Mouse (Mus musculus) heart, postnatal 0 days (tissue): ENCODE results near the gene Kctd14. TPM values are rescaled to one million over a fixed set of nuclear protein-coding genes. Genes with fewer than 3 reads are reported as not detected.
"Not testable (repeated sequence)": the region's sequence is repeated elsewhere in the genome, so short reads cannot be mapped to it uniquely, and the experiment has no call there.

Experiments used
- ATAC-seq: fragments of 200-750 bp; cut with Nextera tagmentation; 2 replicates; pipeline ENCODE4 v1.8.0; 2017; ENCODE audit warnings: low read depth, moderate number of reproducible peaks, moderate library complexity; ENCODE audit not compliant: insufficient read depth
- DNase-seq: peaks from one replicate; pipeline ENCODE4 v3.0.0-alpha.2; 2016; ENCODE audit warnings: low spot score
- H3K27ac ChIP-seq: fragments of 300-500 bp; sonication (generic); 2 replicates; pipeline ENCODE4 v1.5.1; 2014; ENCODE audit warnings: low read depth, mild to moderate bottlenecking
- H3K27me3 ChIP-seq: fragments of 300-500 bp; sonication (generic); 2 replicates; pipeline ENCODE4 v1.6.1; 2014; ENCODE audit warnings: low read length, mixed read lengths; ENCODE audit not compliant: control insufficient read depth, insufficient read depth
- H3K36me3 ChIP-seq: fragments of 300-500 bp; sonication (generic); replicated peaks from 2 replicates; pipeline ENCODE4 v1.6.1; 2014; ENCODE audit warnings: low read length, mixed read lengths; ENCODE audit not compliant: control insufficient read depth, insufficient read depth
- H3K4me1 ChIP-seq: fragments of 300-500 bp; sonication (generic); 2 replicates; pipeline ENCODE4 v1.6.1; 2014; ENCODE audit warnings: antibody characterized with exemption; ENCODE audit not compliant: control insufficient read depth, insufficient read depth
- H3K4me2 ChIP-seq: fragments of 300-500 bp; sonication (generic); 2 replicates; pipeline ENCODE4 v1.6.1; 2014; ENCODE audit warnings: low read depth, mild to moderate bottlenecking, low read length, moderate library complexity
- H3K4me3 ChIP-seq: fragments of 300-500 bp; sonication (generic); 2 replicates; pipeline ENCODE4 v1.5.1; 2014; ENCODE audit warnings: low read depth, low read length
- H3K9ac ChIP-seq: fragments of 300-500 bp; sonication (generic); replicated peaks from 2 replicates; pipeline ENCODE4 v1.6.1; 2014; ENCODE audit warnings: low read depth, low read length, mixed read lengths
- H3K9me3 ChIP-seq: fragments of 300-500 bp; sonication (generic); replicated peaks from 2 replicates; pipeline ENCODE4 v1.6.1; 2016; ENCODE audit warnings: low read length; ENCODE audit not compliant: control insufficient read depth
- CTCF ChIP-seq: IDR thresholded peaks from 2 replicates; pipeline ENCODE4 v1.5.1; 2016; ENCODE audit warnings: antibody characterized with exemption, control low read depth, low read depth
- EP300 ChIP-seq: IDR thresholded peaks from 2 replicates; pipeline ENCODE4 v1.6.1; 2016; ENCODE audit warnings: antibody characterized with exemption, low read depth
- WGBS: fragments of 180-500 bp; shearing (Covaris S2); extraction: QIAGEN DNeasy Blood & Tissue Kit; methylation state at CpG from one replicate; pipeline ENCODE4 v1.1.7; 2014; 5-methylcytosine and 5-hydroxymethylcytosine counted together
- polyA plus RNA-seq: library from polyadenylated mRNA; unstranded; fragments of >200 nt; fragmentation: Nextera tagmentation; extraction: Ambion mirVana; gene quantifications from 2 replicates; pipeline ENCODE4 v1.2.1, GENCODE M21; 2015
- total RNA-seq: library from RNA; depleted of rRNA; stranded (reverse); fragments of >200 nt; gene quantifications from 2 replicates; pipeline ENCODE4 v1.2.3, GENCODE M21; 2014; ENCODE audit warnings: low replicate concordance; rRNA removed

Kctd14 gene
- total RNA-seq (not detected in 2 replicates), polyA plus RNA-seq (0.34 and 0.62 TPM in 2 replicates)

- WGBS = 45% methylated on average over 2 of the region's 2 CpGs
- not testable (repeated sequence) for H3K27me3 ChIP-seq, H3K4me2 ChIP-seq, H3K4me3 ChIP-seq, H3K9ac ChIP-seq, H3K27ac ChIP-seq, H3K9me3 ChIP-seq, H3K36me3 ChIP-seq, DNase-seq, ATAC-seq
- peaks cover 15% of the 10 kb centered on the region for H3K4me1 ChIP-seq
These were observed at the start of gene Kctd14 for GRCm38 (mm10) chr7:97451023-97451422. Gene Kctd14 (plus strand): TSS chr7:97451323.

GRCm38 (mm10) chr7:97407145-97407544 lies 44.0 kb upstream of the Kctd14 start:
- Histone ChIP-seq H3K27me3 (no peaks in the 10 kb centered on the region), H3K4me1 (peaks cover 5% of the 10 kb centered on the region; the same call in 1 of the 2 replicates), H3K9me3 (no peaks in the 10 kb centered on the region), H3K4me2 (no peak overlapping the region), H3K36me3 (peaks cover 43% of the 10 kb centered on the region), H3K9ac (no peak overlapping the region), H3K27ac (no peak overlapping the region), H3K4me3 (no peak overlapping the region)
- DNase-seq = no peak
- ATAC-seq = no peak
- WGBS = 85% methylated on average over 10 of the region's 10 CpGs
- no peak for TF ChIP-seq CTCF
- TF ChIP-seq EP300 = no peak

GRCm38 (mm10) chr7:97411106-97411505 lies 40.0 kb upstream of the Kctd14 start:
- WGBS = 91% methylated on average over 2 of the region's 2 CpGs

GRCm38 (mm10) chr7:97411575-97411974 lies 39.5 kb upstream of the Kctd14 start:
- TF ChIP-seq CTCF (peak; percentile 43), EP300 (no peak)
- Histone ChIP-seq H3K9ac (no peak overlapping the region), H3K4me3 (no peak overlapping the region), H3K27ac (no peak overlapping the region), H3K9me3 (no peaks in the 10 kb centered on the region), H3K4me1 (peaks cover 18% of the 10 kb centered on the region), H3K36me3 (peaks cover 43% of the 10 kb centered on the region), H3K27me3 (no peaks in the 10 kb centered on the region), H3K4me2 (no peak overlapping the region)
- ATAC-seq (no peak), DNase-seq (no peak)
- WGBS = 81% methylated on average over 3 of the region's 3 CpGs

More at GRCm38 (mm10) chr7:97411106-97411505, 40.0 kb upstream of the Kctd14 start:
- Histone ChIP-seq H3K9me3 (no peaks in the 10 kb centered on the region), H3K27me3 (no peaks in the 10 kb centered on the region), H3K4me3 (no peak overlapping the region), H3K4me1 (peaks cover 18% of the 10 kb centered on the region), H3K27ac (no peak overlapping the region), H3K9ac (no peak overlapping the region), H3K4me2 (no peak overlapping the region), H3K36me3 (peaks cover 43% of the 10 kb centered on the region)
- no peak for TF ChIP-seq EP300
- TF ChIP-seq CTCF = no peak
- DNase-seq (no peak), ATAC-seq (no peak)

GRCm38 (mm10) chr7:97413981-97414380 lies 37.1 kb upstream of the Kctd14 start:
- DNase-seq (no peak), ATAC-seq (no peak)
- TF ChIP-seq EP300 = no peak
- TF ChIP-seq CTCF = no peak
- Histone ChIP-seq H3K4me1 (peaks cover 21% of the 10 kb centered on the region), H3K4me2 (no peak overlapping the region), H3K36me3 (peaks cover 24% of the 10 kb centered on the region), H3K9ac (no peak overlapping the region), H3K4me3 (no peak overlapping the region), H3K9me3 (no peaks in the 10 kb centered on the region), H3K27me3 (no peaks in the 10 kb centered on the region), H3K27ac (peak overlapping the region; percentile 17)
- 78% methylated on average over 1 of the region's 1 CpGs for WGBS

- Histone ChIP-seq H3K36me3 (peaks cover 21% of the 10 kb centered on the region), H3K4me2 (no peak overlapping the region), H3K9ac (no peak overlapping the region), H3K9me3 (no peaks in the 10 kb centered on the region), H3K27ac (peak overlapping the region; percentile 17), H3K27me3 (no peaks in the 10 kb centered on the region), H3K4me1 (peaks cover 21% of the 10 kb centered on the region), H3K4me3 (no peak overlapping the region)
- DNase-seq = no peak
- no peak for ATAC-seq
- 43% methylated on average over 1 of the region's 1 CpGs for WGBS
- TF ChIP-seq EP300 = no peak
- no peak for TF ChIP-seq CTCF
These were observed 36.7 kb upstream of the Kctd14 start for GRCm38 (mm10) chr7:97414426-97414825.
